Mouse (Mus musculus) ES-E14 (cell line): ENCODE data around the gene Pdia4.
A peak's percentile ranks its signal among the peaks of the same experiment; 100 is the strongest.

Experiments
- CHD2 ChIP-seq: IDR thresholded peaks from 2 replicates; pipeline ENCODE4 v1.6.1; 2014; ENCODE audit warnings: mild to moderate bottlenecking, low read depth, low read length, inconsistent platforms
- HCFC1 ChIP-seq: IDR thresholded peaks from 2 replicates; pipeline ENCODE4 v1.6.1; 2012; ENCODE audit warnings: low read length, inconsistent platforms, borderline replicate concordance; ENCODE audit not compliant: insufficient read depth
- ZC3H11A ChIP-seq: IDR thresholded peaks from 2 replicates; pipeline ENCODE4 v1.6.1; 2012; ENCODE audit warnings: low read depth, mild to moderate bottlenecking, inconsistent platforms, low read length, borderline replicate concordance

DNA sequence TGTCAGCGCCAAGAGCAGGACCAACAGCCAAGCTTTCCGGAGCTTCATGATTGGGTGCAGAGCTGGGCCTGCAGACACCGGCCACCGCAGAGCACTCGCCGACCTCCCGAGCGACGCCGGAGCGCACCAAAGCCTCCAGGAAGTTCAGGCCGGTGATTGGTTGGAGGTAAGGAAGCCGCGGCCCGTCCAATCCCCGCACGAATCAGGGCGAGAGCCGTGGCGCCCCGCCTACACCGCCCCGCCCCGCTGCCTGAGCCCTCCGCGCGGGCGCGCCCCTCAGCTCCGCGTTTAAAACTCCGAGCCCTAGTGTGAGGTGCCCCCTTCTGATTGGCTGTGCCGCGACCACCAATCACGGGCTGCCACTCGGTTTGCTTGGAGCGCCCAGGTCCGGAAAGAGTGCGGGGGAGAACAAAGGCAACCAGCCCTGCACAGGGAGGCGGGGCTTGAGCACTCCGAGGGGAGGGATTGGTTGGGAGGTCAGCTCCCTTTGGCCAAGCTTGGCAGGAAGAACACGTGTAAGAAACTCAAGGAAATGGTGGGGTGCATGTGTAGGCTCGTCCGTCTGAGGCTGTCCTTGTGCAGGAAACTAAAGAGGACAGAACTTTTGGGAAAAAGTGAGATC lies at the start of gene Pdia4:
- TF ChIP-seq CHD2 (peak; percentile 43; the same call in 1 of the 2 replicates), HCFC1 (no peak), ZC3H11A (no peak)
